Mouse (Mus musculus) midbrain, embryonic 15.5 days (tissue): Measurements from ENCODE around the gene Tcf12. TPM values are rescaled to one million over a fixed set of nuclear protein-coding genes. Genes with fewer than 3 reads are reported as not detected.

Experiments used
- ATAC-seq: fragments of 200-750 bp; cut with Nextera tagmentation; replicated peaks from 2 replicates; pipeline ENCODE4 v1.8.0; 2017; ENCODE audit warnings: moderate TSS enrichment
- H3K27ac ChIP-seq: fragments of 300-500 bp; sonication (generic); 2 replicates; pipeline ENCODE4 v1.5.1; 2015; ENCODE audit warnings: mild to moderate bottlenecking, inconsistent platforms
- H3K27me3 ChIP-seq: fragments of 300-500 bp; sonication (generic); replicated peaks from 2 replicates; pipeline ENCODE4 v1.6.1; 2015; ENCODE audit warnings: inconsistent platforms
- H3K36me3 ChIP-seq: fragments of 300-500 bp; sonication (generic); replicated peaks from 2 replicates; pipeline ENCODE4 v1.6.1; 2015; ENCODE audit warnings: inconsistent platforms
- H3K4me1 ChIP-seq: fragments of 300-500 bp; sonication (generic); 2 replicates; pipeline ENCODE4 v1.6.1; 2015; ENCODE audit warnings: inconsistent platforms
- H3K4me2 ChIP-seq: fragments of 300-500 bp; sonication (generic); 2 replicates; pipeline ENCODE4 v1.6.1; 2015; ENCODE audit warnings: inconsistent platforms, mild to moderate bottlenecking, moderate library complexity
- H3K4me3 ChIP-seq: fragments of 300-500 bp; sonication (generic); 2 replicates; pipeline ENCODE4 v1.5.1; 2015; ENCODE audit warnings: mild to moderate bottlenecking, inconsistent platforms
- H3K9ac ChIP-seq: fragments of 300-500 bp; sonication (generic); 2 replicates; pipeline ENCODE4 v1.6.1; 2015; ENCODE audit warnings: mild to moderate bottlenecking, inconsistent platforms
- H3K9me3 ChIP-seq: fragments of 300-500 bp; sonication (generic); 2 replicates; pipeline ENCODE4 v1.6.1; 2016; ENCODE audit warnings: inconsistent platforms
- WGBS: fragments of 180-500 bp; shearing (Covaris S2); methylation state at CpG from one replicate; pipeline ENCODE4 v1.1.7; 2015; ENCODE audit warnings: mixed read lengths; 5-methylcytosine and 5-hydroxymethylcytosine counted together
- polyA plus RNA-seq: library from polyadenylated mRNA; unstranded; fragments of >200 nt; fragmentation: Nextera tagmentation; extraction: Ambion mirVana; gene quantifications from 2 replicates; pipeline ENCODE4 v1.2.1, GENCODE M21; 2015

Gene Tcf12
- polyA plus RNA-seq, result 59.9 and 60.9 TPM in 2 replicates

- WGBS, result 2% methylated on average over 79 of the region's 88 CpGs
- peak within 1 kb of the TSS; percentile 95 for H3K27ac ChIP-seq
- peak; percentile 90 for ATAC-seq
- H3K4me2 ChIP-seq, result peak within 1 kb of the TSS; percentile 89
- H3K4me3 ChIP-seq, result peak within 1 kb of the TSS; percentile 95
- no peaks in the 10 kb centered on the region for H3K36me3 ChIP-seq
- 0 out of 2 replicates have a peak, but pooled peaks cover 3% of the 10 kb centered on the region for H3K27me3 ChIP-seq
- no peaks in the 10 kb centered on the region for H3K9me3 ChIP-seq
- peaks cover 22% of the 10 kb centered on the region for H3K4me1 ChIP-seq
- H3K9ac ChIP-seq, result peak within 1 kb of the TSS; percentile 93
Measured at GRCm38 (mm10) chr9:72111622-72112550, at the start of gene Tcf12. Gene Tcf12, minus strand, starts transcription at chr9:72111871.

- no peaks in the 10 kb centered on the region for H3K27me3 ChIP-seq
- no peaks in the 10 kb centered on the region for H3K36me3 ChIP-seq
- no peak for ATAC-seq
- H3K4me1 ChIP-seq, result peaks cover 12% of the 10 kb centered on the region
- no peak overlapping the region for H3K4me2 ChIP-seq
- H3K9ac ChIP-seq, result no peak overlapping the region
- 83% methylated on average over 2 of the region's 2 CpGs for WGBS
- H3K27ac ChIP-seq, result no peak overlapping the region
- no peaks in the 10 kb centered on the region for H3K9me3 ChIP-seq
- no peak overlapping the region for H3K4me3 ChIP-seq
Measured at GRCm38 (mm10) chr9:72158392-72158791, 46.7 kb upstream of the Tcf12 start.

DNA sequence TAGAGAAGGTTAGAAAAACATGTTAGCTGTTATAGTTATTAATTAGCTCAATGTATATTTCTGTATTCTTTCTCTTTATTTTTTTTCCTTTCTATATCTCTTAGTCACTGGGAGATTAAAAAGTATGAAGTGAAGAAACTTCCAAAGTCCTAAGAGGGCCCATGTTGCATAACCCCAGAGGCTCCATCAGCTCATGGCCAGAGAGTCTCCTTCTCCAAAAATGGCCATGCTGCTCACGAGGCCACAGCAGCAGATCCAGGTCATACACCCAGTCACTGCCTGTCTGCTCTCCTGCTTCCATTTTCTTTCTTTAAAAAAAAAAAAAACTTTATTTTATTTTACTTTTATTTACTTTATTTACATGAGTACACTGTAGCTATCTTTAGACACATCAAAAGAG lies 45.4 kb upstream of the Tcf12 start:
- Histone ChIP-seq H3K27me3 (no peaks in the 10 kb centered on the region), H3K4me2 (no peak overlapping the region), H3K9ac (no peak overlapping the region), H3K27ac (no peak overlapping the region), H3K4me3 (no peak overlapping the region), H3K36me3 (no peaks in the 10 kb centered on the region), H3K4me1 (peaks cover 12% of the 10 kb centered on the region), H3K9me3 (no peaks in the 10 kb centered on the region)
- ATAC-seq, result no peak
- 92% methylated on average over 1 of the region's 1 CpGs for WGBS

DNA sequence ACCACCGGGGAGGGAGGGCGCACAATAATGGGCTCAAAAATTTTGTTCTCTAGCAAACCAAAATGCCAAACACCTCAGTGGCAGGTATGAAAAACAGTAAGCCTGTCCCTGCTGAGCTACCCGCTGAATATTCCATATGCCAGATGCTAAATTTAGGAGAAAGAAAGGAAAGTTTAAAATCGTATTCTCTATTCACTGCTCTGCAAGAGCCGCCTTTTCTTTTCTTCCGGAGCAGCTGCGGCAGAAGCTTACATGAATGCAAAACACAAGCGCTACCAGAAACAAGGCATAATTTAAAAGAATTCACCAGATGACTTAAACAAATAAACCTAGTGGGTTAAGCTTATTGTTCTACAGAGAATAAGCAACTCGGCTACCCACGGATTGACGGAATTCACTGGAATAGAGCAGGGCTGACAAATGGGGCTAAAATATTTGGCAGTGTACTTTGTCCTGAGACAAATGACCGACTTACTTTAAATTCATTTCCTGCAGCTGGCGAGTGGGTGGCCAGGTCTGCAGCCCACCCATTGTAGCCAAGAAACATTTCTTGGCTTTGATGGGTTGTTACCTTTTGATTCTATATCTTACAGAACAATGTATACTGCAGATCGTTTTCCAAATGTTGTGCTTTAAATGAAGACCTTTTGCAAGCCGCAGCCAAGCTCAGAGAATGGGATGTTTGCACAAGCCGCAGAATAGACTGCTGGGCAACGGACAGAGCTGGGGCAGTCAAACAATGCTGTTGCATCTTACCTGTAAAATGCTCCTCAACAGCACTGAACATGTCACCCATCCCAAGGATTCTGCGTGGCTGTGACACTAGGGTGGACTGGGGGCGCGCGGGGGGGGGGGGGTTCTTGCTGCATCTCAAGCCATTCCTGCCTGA lies 43.8 kb upstream of the Tcf12 start:
- H3K27ac ChIP-seq, result peak overlapping the region; percentile 35; the same call in 1 of the 2 replicates

GRCm38 (mm10) chr9:72144148-72144547 lies 32.5 kb upstream of the Tcf12 start:
- no peak for ATAC-seq
- 93% methylated on average over 5 of the region's 5 CpGs for WGBS
- Histone ChIP-seq H3K4me1 (no peaks in the 10 kb centered on the region), H3K9ac (no peak overlapping the region), H3K27me3 (no peaks in the 10 kb centered on the region), H3K4me2 (no peak overlapping the region), H3K36me3 (no peaks in the 10 kb centered on the region), H3K4me3 (no peak overlapping the region), H3K9me3 (no peaks in the 10 kb centered on the region), H3K27ac (no peak overlapping the region)

More for the DNA sequence above, 43.8 kb upstream of the Tcf12 start:
- Histone ChIP-seq H3K4me2 (peak overlapping the region; percentile 63), H3K27me3 (no peaks in the 10 kb centered on the region), H3K36me3 (no peaks in the 10 kb centered on the region), H3K4me3 (peak overlapping the region; percentile 31), H3K4me1 (peaks cover 12% of the 10 kb centered on the region), H3K9ac (peak overlapping the region; percentile 36), H3K9me3 (no peaks in the 10 kb centered on the region)
- 0 out of 2 replicates have a peak, but pooled peaks have one; percentile 50 for ATAC-seq
- 7% methylated on average over 21 of the region's 21 CpGs for WGBS

- no peak for ATAC-seq
- H3K4me1 ChIP-seq, result peaks cover 7% of the 10 kb centered on the region
- H3K27ac ChIP-seq, result no peak overlapping the region
Measured at GRCm38 (mm10) chr9:72137899-72138298, 26.2 kb upstream of the Tcf12 start.

DNA sequence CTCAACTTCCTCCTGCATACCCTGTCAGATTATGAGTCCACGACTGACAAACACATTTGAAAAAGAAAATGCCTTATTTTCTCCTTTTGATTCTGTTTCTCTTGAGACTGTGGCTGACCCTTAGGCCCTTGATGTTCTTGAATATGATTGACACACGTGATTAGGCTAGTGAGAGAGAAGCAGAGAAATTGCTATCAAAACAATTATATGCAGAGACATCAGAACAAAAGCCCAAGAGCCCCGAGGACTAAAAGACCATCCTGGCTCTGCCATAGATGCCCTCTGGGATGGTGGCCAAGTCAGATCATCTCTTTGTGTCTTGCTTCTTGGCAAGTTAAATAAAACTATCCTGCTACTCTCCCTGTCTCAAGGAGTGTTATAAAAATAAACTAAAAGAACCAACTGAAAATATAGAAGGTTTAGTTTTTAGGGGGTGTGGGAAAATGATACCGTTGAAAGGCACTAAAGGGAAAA lies 22.1 kb upstream of the Tcf12 start:
- Histone ChIP-seq H3K27me3 (no peaks in the 10 kb centered on the region), H3K9me3 (no peaks in the 10 kb centered on the region), H3K4me3 (peak overlapping the region; percentile 73), H3K27ac (peak overlapping the region; percentile 91), H3K9ac (no peak overlapping the region; the same call in 1 of the 2 replicates), H3K36me3 (no peaks in the 10 kb centered on the region), H3K4me2 (peak overlapping the region; percentile 78), H3K4me1 (peaks cover 15% of the 10 kb centered on the region)
- ATAC-seq, result no peak
- WGBS, result 25% methylated on average over 4 of the region's 4 CpGs

More at GRCm38 (mm10) chr9:72137899-72138298, 26.2 kb upstream of the Tcf12 start:
- Histone ChIP-seq H3K9ac (no peak overlapping the region), H3K4me2 (no peak overlapping the region), H3K4me3 (no peak overlapping the region), H3K27me3 (no peaks in the 10 kb centered on the region), H3K9me3 (no peaks in the 10 kb centered on the region), H3K36me3 (no peaks in the 10 kb centered on the region)

GRCm38 (mm10) chr9:72133089-72133771 lies 21.6 kb upstream of the Tcf12 start:
- Histone ChIP-seq H3K4me1 (peaks cover 15% of the 10 kb centered on the region), H3K27ac (peak overlapping the region; percentile 91), H3K27me3 (no peaks in the 10 kb centered on the region), H3K4me2 (peak overlapping the region; percentile 78), H3K4me3 (peak overlapping the region; percentile 73), H3K9ac (peak overlapping the region; percentile 85), H3K36me3 (no peaks in the 10 kb centered on the region), H3K9me3 (no peaks in the 10 kb centered on the region)
- peak; percentile 95 for ATAC-seq
- WGBS, result 1% methylated on average over 56 of the region's 56 CpGs

DNA sequence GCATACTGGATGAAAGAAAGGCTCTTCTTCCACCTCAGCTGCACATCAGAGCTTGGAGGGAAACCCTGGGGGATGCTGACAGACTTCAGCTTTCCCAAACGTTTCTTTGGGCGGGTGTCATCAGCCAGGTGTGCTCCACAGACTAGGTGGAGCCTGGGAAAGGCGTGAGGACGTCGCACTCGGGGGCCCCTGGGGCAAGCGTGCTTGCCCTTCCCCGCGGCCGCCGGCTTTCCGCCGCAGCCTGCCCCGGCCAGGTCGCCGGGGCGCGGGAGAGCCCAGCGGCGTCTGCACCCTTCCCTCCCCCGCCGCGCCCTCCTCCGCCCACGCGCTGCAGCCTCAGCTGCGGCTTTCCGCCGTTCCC lies 21.0 kb upstream of the Tcf12 start:
- H3K36me3 ChIP-seq, result no peaks in the 10 kb centered on the region

GRCm38 (mm10) chr9:72129884-72130283 lies 18.2 kb upstream of the Tcf12 start:
- H3K9me3 ChIP-seq, result no peaks in the 10 kb centered on the region
- H3K4me1 ChIP-seq, result peaks cover 15% of the 10 kb centered on the region
- H3K36me3 ChIP-seq, result no peaks in the 10 kb centered on the region
- no peak overlapping the region for H3K27ac ChIP-seq
- no peak for ATAC-seq
- no peak overlapping the region for H3K9ac ChIP-seq
- H3K4me2 ChIP-seq, result no peak overlapping the region
- no peak overlapping the region for H3K4me3 ChIP-seq
- 93% methylated on average over 4 of the region's 4 CpGs for WGBS
- H3K27me3 ChIP-seq, result no peaks in the 10 kb centered on the region

More for the DNA sequence above, 21.0 kb upstream of the Tcf12 start:
- no peak; the same call in 1 of the 2 replicates for ATAC-seq
- Histone ChIP-seq H3K27ac (peak overlapping the region; percentile 91), H3K9me3 (no peaks in the 10 kb centered on the region), H3K4me1 (peaks cover 15% of the 10 kb centered on the region), H3K4me2 (peak overlapping the region; percentile 78), H3K27me3 (no peaks in the 10 kb centered on the region), H3K9ac (peak overlapping the region; percentile 85), H3K4me3 (peak overlapping the region; percentile 73)
- WGBS, result 0% methylated on average over 28 of the region's 29 CpGs

DNA sequence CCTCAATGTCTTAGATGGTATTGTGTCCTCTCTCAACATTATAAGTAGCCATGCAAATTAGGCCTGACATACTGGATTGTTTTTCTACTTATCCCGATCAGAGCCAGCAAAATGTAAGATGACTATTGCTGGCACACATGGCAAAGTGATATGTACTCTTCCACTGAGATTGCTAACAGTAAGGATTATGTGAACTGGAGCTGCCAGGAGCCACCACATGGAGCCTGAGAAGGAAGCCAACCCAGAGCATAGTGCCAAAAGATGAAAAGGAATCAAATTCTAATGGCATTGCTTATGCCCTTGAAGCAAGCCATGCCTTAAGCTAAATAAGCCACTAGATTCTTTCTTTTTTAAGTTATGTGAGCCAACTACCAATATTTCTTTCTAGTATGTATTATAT lies 13.8 kb upstream of the Tcf12 start:
- ATAC-seq, result no peak
- WGBS, result 74% methylated on average over 1 of the region's 1 CpGs
- Histone ChIP-seq H3K9me3 (no peaks in the 10 kb centered on the region), H3K4me2 (no peak overlapping the region), H3K4me3 (no peak overlapping the region), H3K9ac (no peak overlapping the region), H3K36me3 (no peaks in the 10 kb centered on the region), H3K4me1 (no peaks in the 10 kb centered on the region), H3K27me3 (no peaks in the 10 kb centered on the region), H3K27ac (no peak overlapping the region)
